Mouse (Mus musculus): ENCODE measurements around the gene Me3. TPM values are rescaled to one million over a fixed set of nuclear protein-coding genes. Genes with fewer than 3 reads are reported as not detected.

Me3 gene
- polyA plus RNA-seq, 1 experiment from 2014 or later = 2.2 TPM

DNA sequence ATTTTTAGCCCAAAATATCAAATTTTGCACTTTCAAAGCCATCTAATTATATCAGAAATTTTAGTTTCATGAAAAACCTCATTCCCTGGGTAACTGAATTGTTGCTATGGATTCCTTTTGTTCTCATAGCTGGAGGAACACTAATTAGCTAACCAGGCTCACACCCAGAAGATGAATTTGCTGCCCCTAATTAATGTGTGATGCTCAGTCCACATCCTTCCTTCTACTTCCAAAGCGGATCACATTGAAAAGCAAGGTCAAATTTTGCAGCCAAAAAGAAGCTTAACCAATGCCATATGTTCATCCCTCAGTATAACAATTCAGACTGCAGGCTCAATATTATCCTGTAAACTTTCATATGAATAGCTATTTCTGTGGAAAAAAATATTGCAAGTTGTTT is 45.7 kb downstream of the Me3 start:
- Histone ChIP-seq H3K9ac (replicated peaks; ENCODE audit: low read depth, low read length) (no peak overlapping the region), H3K4me1 (ENCODE audit: control insufficient read depth, insufficient read depth, low read length) (no peaks in the 10 kb centered on the region)
- 62% methylated on average over 1 of the region's 1 CpGs for WGBS

DNA sequence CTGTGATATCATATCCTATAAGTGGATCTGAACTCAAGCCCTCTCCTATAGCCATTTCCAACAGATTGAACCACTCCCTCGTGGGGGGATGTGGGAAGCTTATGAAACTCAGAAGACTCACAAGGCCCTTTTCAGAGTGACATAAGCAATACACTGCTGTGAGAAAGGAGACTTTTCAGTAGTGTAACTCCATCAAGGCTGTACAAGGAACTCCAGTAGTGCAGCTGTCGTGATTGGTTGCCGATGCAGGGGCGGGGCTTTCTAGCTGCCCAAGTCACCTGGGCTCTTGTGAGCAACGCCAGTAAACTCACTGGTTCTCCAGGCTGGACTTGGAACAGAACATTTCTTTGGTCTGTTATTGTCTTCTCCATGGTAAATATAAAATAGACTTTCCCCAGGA is 46.5 kb downstream of the Me3 start:
- Histone ChIP-seq H3K27ac (ENCODE audit: low read length) (no peak overlapping the region), H3K4me2 (replicated peaks; ENCODE audit: low read depth, low read length) (no peak overlapping the region), H3K9ac (replicated peaks; ENCODE audit: low read depth, low read length) (no peak overlapping the region), H3K4me3 (ENCODE audit: low read depth, low read length) (no peak overlapping the region), H3K27me3 (ENCODE audit: control insufficient read depth, insufficient read depth, low read length) (no peaks in the 10 kb centered on the region), H3K36me3 (ENCODE audit: control insufficient read depth, insufficient read depth, low read length) (no peaks in the 10 kb centered on the region), H3K4me1 (ENCODE audit: control insufficient read depth, insufficient read depth, low read length) (no peaks in the 10 kb centered on the region), H3K9me3 (ENCODE audit: control insufficient read depth, low read depth, low read length) (no peaks in the 10 kb centered on the region)
- 89% methylated on average over 5 of the region's 5 CpGs for WGBS
- no peak for ATAC-seq (ENCODE audit: insufficient number of reproducible peaks, insufficient read depth, low FRiP score, low read depth)

More for the DNA sequence above, 45.7 kb downstream of the Me3 start:
- no peak overlapping the region for H3K4me3 ChIP-seq (ENCODE audit: low read depth, low read length)
- H3K27me3 ChIP-seq (ENCODE audit: control insufficient read depth, insufficient read depth, low read length) = no peaks in the 10 kb centered on the region
- H3K9me3 ChIP-seq (ENCODE audit: control insufficient read depth, low read depth, low read length) = no peaks in the 10 kb centered on the region
- ATAC-seq (ENCODE audit: insufficient number of reproducible peaks, insufficient read depth, low FRiP score, low read depth) = no peak
- H3K27ac ChIP-seq (ENCODE audit: low read length) = no peak overlapping the region
- H3K36me3 ChIP-seq (ENCODE audit: control insufficient read depth, insufficient read depth, low read length) = no peaks in the 10 kb centered on the region
- H3K4me2 ChIP-seq (replicated peaks; ENCODE audit: low read depth, low read length) = no peak overlapping the region

DNA sequence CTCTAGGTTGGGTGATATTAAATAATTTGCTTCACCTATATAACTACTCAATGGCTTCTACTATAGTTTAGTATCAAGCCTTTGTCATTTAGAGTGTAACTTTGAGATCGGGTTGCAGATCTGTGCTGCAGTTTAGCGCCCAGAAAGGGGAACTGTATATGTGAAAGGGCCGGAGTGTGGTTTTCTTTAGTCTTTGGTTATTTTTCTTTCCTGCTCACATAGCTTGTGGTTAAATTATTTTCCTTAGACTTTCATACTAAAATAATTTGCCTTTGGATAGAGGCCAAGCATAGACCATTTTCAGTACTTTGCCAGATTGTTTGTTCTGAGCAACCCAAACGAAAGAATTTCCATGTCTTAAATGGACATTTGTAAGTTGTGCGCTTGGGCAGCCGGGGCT is 46.9 kb downstream of the Me3 start:
- Histone ChIP-seq H3K4me3 (ENCODE audit: low read depth, low read length) (no peak overlapping the region), H3K27me3 (ENCODE audit: control insufficient read depth, insufficient read depth, low read length) (no peaks in the 10 kb centered on the region), H3K36me3 (ENCODE audit: control insufficient read depth, insufficient read depth, low read length) (no peaks in the 10 kb centered on the region), H3K9ac (replicated peaks; ENCODE audit: low read depth, low read length) (no peak overlapping the region), H3K4me2 (replicated peaks; ENCODE audit: low read depth, low read length) (no peak overlapping the region), H3K4me1 (ENCODE audit: control insufficient read depth, insufficient read depth, low read length) (no peaks in the 10 kb centered on the region), H3K9me3 (ENCODE audit: control insufficient read depth, low read depth, low read length) (no peaks in the 10 kb centered on the region), H3K27ac (ENCODE audit: low read length) (no peak overlapping the region)
- WGBS = 70% methylated on average over 6 of the region's 6 CpGs
- ATAC-seq (ENCODE audit: insufficient number of reproducible peaks, insufficient read depth, low FRiP score, low read depth) = no peak

DNA sequence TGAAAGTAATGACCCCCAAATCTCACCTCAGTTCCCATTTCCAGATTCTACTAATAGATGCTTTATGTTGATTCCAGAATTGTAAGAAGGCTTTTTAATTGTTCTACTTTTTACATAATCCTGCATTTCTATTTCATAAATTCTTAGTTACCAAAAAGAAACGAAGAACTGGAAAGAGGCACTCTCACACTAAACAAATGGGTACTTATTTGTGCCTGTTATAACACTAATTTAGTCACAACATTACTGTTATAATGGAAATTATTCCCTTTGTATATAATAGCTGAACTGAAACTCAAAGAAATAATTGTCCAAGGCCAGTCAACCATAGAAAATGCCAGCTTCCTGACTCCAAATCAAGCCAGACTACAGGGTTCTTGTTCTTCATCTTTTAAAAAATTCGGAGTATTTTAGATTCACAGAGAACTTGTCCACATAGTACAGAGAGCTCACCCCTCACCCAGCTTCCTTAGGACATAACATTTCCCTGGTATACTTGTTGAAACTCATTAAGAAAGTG is 47.5 kb downstream of the Me3 start:
- no peaks in the 10 kb centered on the region for H3K4me1 ChIP-seq (ENCODE audit: control insufficient read depth, insufficient read depth, low read length)
- no peaks in the 10 kb centered on the region for H3K36me3 ChIP-seq (ENCODE audit: control insufficient read depth, insufficient read depth, low read length)
- WGBS = 86% methylated on average over 2 of the region's 2 CpGs
- H3K4me3 ChIP-seq (ENCODE audit: low read depth, low read length) = no peak overlapping the region
- no peaks in the 10 kb centered on the region for H3K27me3 ChIP-seq (ENCODE audit: control insufficient read depth, insufficient read depth, low read length)
- H3K4me2 ChIP-seq (replicated peaks; ENCODE audit: low read depth, low read length) = no peak overlapping the region
- H3K27ac ChIP-seq (ENCODE audit: low read length) = no peak overlapping the region
- H3K9ac ChIP-seq (replicated peaks; ENCODE audit: low read depth, low read length) = no peak overlapping the region
- ATAC-seq (ENCODE audit: insufficient number of reproducible peaks, insufficient read depth, low FRiP score, low read depth) = no peak
- no peaks in the 10 kb centered on the region for H3K9me3 ChIP-seq (ENCODE audit: control insufficient read depth, low read depth, low read length)

DNA sequence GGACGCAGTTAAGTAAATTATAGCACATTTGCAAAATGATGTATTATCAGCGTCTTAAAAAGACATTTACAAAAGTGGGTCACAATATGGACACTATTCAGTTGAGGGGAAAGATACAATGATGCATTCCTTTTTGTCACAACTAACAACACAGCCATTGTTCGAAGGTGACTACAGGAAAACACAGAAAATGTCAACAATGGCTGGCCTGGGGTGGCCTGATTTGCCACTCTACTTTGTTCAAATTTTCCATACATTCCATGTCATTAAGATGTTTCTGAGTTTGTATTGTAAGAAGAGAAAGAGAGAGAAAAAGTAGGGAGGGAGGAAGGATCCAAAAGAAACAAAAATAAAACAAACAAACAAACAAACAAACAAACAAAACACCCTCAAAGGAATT is 48.7 kb downstream of the Me3 start:
- H3K36me3 ChIP-seq (ENCODE audit: control insufficient read depth, insufficient read depth, low read length) = no peaks in the 10 kb centered on the region
- no peaks in the 10 kb centered on the region for H3K4me1 ChIP-seq (ENCODE audit: control insufficient read depth, insufficient read depth, low read length)
- no peak overlapping the region for H3K27ac ChIP-seq (ENCODE audit: low read length)
- no peak overlapping the region for H3K4me3 ChIP-seq (ENCODE audit: low read depth, low read length)
- no peak for ATAC-seq (ENCODE audit: insufficient number of reproducible peaks, insufficient read depth, low FRiP score, low read depth)
- no peak overlapping the region for H3K9ac ChIP-seq (replicated peaks; ENCODE audit: low read depth, low read length)
- no peaks in the 10 kb centered on the region for H3K9me3 ChIP-seq (ENCODE audit: control insufficient read depth, low read depth, low read length)
- H3K27me3 ChIP-seq (ENCODE audit: control insufficient read depth, insufficient read depth, low read length) = no peaks in the 10 kb centered on the region
- H3K4me2 ChIP-seq (replicated peaks; ENCODE audit: low read depth, low read length) = no peak overlapping the region
- WGBS = 76% methylated on average over 3 of the region's 3 CpGs

DNA sequence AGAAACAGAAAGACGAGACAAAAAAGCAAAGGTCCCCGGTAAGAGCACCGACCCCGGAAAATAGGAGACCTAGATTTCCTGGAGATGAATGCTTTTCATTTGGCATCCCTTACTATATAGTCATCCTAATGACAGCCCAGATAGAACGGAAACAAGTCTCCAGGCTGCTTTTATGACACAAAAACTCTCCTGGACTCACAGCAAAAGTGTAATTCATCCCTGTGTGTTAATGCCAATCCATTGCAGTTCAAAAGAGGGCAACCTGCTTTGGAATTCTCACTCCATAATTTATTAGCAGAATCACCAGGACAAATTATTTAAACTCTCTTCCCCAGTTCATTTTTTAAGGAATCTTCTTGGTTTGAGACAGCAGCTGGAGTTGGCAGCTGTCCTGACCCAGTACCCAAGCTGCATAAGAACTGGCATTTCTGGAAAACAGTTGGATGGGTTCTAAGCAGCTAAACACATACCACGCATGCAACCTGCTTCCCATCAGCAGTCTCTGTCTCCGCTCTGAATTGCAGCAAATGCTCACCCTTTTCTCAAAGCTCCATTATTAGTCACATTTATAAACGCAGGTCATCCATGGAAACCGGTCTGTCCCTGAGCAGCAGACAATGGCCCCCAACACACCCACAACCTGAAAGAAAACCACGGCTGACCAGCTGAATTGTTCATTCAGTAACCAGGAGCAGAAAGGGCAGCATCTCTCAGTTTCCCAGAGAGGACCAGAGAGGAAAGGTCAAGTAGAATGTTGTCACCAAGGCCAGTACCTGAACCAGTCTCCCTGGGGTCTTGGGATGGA is 49.7 kb downstream of the Me3 start:
- Histone ChIP-seq H3K4me1 (ENCODE audit: control insufficient read depth, insufficient read depth, low read length) (no peaks in the 10 kb centered on the region), H3K4me2 (replicated peaks; ENCODE audit: low read depth, low read length) (no peak overlapping the region), H3K9ac (replicated peaks; ENCODE audit: low read depth, low read length) (no peak overlapping the region), H3K9me3 (ENCODE audit: control insufficient read depth, low read depth, low read length) (no peaks in the 10 kb centered on the region), H3K27me3 (ENCODE audit: control insufficient read depth, insufficient read depth, low read length) (no peaks in the 10 kb centered on the region), H3K4me3 (ENCODE audit: low read depth, low read length) (no peak overlapping the region), H3K36me3 (ENCODE audit: control insufficient read depth, insufficient read depth, low read length) (no peaks in the 10 kb centered on the region), H3K27ac (ENCODE audit: low read length) (no peak overlapping the region)
- WGBS = 87% methylated on average over 10 of the region's 10 CpGs
- ATAC-seq (ENCODE audit: insufficient number of reproducible peaks, insufficient read depth, low FRiP score, low read depth) = no peak

DNA sequence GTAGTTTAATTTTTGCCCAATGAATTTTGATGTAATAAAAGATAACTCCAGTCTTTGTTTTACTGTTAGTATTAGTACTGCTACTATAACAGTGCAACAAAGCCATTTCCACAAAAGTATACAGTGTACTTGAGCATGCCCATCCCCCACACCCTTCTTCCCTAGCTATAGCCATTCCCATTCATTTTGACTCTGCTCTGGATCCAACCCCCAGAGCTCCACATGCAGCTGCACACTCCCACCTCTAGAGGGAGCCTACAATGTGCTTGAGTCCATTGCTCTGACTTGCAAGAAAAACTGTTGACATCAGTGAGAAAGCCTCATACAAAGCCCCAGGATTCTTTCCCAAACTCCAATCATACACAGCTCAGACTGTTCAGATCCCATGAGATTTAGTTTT is 66.0 kb downstream of the Me3 start:
- Histone ChIP-seq H3K4me1 (ENCODE audit: control insufficient read depth, insufficient read depth, low read length) (no peaks in the 10 kb centered on the region), H3K9ac (replicated peaks; ENCODE audit: low read depth, low read length) (no peak overlapping the region), H3K9me3 (ENCODE audit: control insufficient read depth, low read depth, low read length) (no peaks in the 10 kb centered on the region), H3K4me3 (ENCODE audit: low read depth, low read length) (no peak overlapping the region), H3K4me2 (replicated peaks; ENCODE audit: low read depth, low read length) (no peak overlapping the region), H3K27ac (ENCODE audit: low read length) (no peak overlapping the region), H3K36me3 (ENCODE audit: control insufficient read depth, insufficient read depth, low read length) (no peaks in the 10 kb centered on the region), H3K27me3 (ENCODE audit: control insufficient read depth, insufficient read depth, low read length) (no peaks in the 10 kb centered on the region)
- ATAC-seq (ENCODE audit: insufficient number of reproducible peaks, insufficient read depth, low FRiP score, low read depth) = no peak

DNA sequence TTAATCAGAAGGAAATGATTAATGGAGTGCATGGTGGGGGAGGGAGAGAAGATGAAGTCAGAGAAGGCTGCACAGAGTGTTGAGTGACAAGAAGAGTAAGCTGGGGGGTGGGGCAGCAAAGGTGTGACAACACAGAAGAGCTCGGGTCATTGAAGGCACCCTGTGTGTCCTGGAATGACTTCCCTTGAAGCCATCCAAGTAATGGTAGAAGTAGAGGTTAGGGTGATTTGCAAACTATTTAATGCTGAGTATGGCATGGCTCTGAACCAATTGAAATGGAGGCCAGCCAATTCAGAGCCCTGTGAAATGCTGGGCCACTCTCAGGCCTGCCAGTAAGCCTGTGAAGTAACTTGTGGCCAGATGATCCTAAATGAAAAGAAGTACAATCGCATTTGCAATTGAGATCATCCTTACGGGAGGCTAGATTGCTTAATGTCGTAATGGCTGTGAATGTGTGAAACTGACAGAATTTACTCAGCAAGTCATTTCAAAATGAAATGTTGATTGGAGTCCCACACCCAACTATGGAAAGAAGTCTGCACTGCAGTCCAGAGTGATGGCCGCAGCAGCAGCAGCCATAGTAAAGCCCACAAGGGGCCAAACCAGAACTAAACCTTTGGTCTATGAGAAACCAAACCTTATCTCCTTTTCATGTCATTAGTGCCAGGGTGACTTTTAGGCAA is 67.6 kb downstream of the Me3 start:
- Histone ChIP-seq H3K27me3 (ENCODE audit: control insufficient read depth, insufficient read depth, low read length) (no peaks in the 10 kb centered on the region), H3K27ac (ENCODE audit: low read length) (no peak overlapping the region), H3K4me1 (ENCODE audit: control insufficient read depth, insufficient read depth, low read length) (no peaks in the 10 kb centered on the region), H3K9ac (replicated peaks; ENCODE audit: low read depth, low read length) (no peak overlapping the region), H3K9me3 (ENCODE audit: control insufficient read depth, low read depth, low read length) (no peaks in the 10 kb centered on the region), H3K4me3 (ENCODE audit: low read depth, low read length) (no peak overlapping the region), H3K4me2 (replicated peaks; ENCODE audit: low read depth, low read length) (no peak overlapping the region), H3K36me3 (ENCODE audit: control insufficient read depth, insufficient read depth, low read length) (no peaks in the 10 kb centered on the region)
- WGBS = 75% methylated on average over 5 of the region's 5 CpGs
- ATAC-seq (ENCODE audit: insufficient number of reproducible peaks, insufficient read depth, low FRiP score, low read depth) = no peak
